Mouse (Mus musculus) right cerebral cortex, adult 2 months (tissue): ENCODE measurements at regions not wholly inside any gene's neighbourhood (a gene's known extent, or its start where the extent isn't known, plus 50 kb on each side); places are given as distances from the start of the nearest gene placed in this dataset.

Source experiments
- DNase-seq, 2 experiments: peaks; one replicate each; pipeline ENCODE4 v3.0.0; 2021 to 2022; ENCODE audit warnings: low spot score in 2 of 2

GRCm38 (mm10) chr2:61453490-61454281, 124.7 kb upstream of the Tank start:
- DNase-seq: no peak

DNA sequence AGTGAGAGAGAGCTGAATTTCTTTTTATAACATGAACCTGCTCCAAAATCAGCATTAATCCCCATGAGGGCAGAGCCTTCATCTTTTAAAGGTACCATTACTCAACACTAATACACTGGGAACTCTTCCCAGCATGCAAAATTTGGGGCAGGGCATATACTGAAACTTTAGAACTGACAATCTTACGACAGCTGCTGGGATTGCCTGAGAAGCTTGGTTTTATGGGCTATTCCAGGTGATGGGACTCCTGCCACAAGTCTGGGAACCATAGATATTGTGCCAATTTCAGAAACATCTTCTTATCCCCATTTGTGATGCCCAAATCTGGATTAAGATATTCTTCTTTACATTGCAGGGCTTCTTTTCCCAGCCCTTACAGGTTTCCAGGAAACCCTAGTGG, 125.8 kb upstream of the Tank start:
- DNase-seq: no peak

- no peak for DNase-seq
These were observed 127.7 kb upstream of the Tank start for GRCm38 (mm10) chr2:61450731-61451130.

GRCm38 (mm10) chr2:61436591-61436990, 141.8 kb upstream of the Tank start:
- DNase-seq: no peak

DNA sequence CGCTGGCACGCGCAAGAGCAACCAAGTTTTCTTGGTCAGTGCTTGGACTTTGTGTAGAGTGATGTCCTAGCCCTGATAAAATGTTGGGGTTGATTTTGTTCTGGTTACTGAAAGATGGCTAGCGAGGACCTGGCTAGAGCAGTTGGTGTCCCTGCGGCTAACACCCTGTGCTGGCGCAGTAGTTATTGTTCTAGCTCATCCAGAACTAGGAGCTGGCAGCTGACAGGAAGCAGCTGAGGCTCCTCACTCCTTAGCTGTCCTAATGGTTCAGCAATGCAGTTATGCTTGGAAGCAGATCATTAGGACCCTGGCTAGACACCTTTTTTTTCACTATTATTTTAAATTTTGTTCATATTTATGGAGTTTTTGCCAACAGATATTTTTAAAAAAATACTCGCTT, 170.5 kb upstream of the Tank start:
- DNase-seq: no peak

DNA sequence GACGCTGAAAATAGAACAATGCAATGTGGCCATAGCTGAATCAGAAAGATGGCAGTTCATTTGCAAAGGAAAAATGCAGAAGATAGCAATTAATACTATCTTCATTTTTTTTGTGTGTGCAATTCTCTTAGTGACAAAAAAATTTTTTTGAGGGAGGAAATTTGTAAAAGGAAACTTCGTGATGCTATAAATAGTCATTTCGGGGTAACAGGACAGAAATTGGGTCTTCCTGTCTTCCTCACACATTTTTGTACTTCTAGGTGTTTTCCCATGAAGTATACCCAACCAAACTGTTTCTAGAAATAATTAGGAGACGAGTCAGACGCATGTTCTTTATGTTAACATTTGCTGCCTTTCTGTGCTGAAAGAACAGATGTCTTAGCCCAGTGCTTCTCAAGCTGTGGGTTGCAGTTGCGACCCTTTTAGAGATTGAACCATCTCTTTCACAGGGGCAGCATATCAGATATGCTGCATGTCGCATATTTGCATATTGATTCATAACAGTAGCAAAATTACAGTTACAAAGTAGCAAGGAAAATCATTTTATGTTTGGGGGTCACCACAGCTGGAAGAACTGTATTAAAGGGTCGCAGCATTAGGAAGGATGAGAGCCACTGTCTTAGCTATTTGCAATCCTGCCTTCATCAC, 172.2 kb upstream of the Tank start:
- no peak for DNase-seq

DNA sequence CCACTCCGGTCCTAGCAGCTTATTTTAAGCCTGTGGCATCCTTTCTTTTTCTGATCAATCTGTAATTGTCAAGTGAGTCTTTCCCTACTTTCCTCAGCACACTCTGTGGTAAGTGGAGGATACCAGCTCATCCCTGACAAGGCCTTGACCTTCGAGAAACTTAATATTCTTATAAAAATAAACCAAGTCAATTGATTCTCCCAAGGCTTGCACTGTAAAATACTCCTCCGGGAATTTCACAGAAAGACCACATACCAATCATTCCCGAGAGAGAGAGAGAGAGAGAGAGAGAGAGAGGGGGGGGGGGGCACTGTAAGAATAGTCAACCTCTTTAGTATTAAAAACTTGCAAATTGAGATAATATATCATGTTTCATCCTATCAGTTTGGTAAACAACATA, 173.1 kb upstream of the Tank start:
- DNase-seq: no peak

- no peak for DNase-seq
These were observed 175.5 kb upstream of the Tank start for GRCm38 (mm10) chr2:61402588-61403487.

DNA sequence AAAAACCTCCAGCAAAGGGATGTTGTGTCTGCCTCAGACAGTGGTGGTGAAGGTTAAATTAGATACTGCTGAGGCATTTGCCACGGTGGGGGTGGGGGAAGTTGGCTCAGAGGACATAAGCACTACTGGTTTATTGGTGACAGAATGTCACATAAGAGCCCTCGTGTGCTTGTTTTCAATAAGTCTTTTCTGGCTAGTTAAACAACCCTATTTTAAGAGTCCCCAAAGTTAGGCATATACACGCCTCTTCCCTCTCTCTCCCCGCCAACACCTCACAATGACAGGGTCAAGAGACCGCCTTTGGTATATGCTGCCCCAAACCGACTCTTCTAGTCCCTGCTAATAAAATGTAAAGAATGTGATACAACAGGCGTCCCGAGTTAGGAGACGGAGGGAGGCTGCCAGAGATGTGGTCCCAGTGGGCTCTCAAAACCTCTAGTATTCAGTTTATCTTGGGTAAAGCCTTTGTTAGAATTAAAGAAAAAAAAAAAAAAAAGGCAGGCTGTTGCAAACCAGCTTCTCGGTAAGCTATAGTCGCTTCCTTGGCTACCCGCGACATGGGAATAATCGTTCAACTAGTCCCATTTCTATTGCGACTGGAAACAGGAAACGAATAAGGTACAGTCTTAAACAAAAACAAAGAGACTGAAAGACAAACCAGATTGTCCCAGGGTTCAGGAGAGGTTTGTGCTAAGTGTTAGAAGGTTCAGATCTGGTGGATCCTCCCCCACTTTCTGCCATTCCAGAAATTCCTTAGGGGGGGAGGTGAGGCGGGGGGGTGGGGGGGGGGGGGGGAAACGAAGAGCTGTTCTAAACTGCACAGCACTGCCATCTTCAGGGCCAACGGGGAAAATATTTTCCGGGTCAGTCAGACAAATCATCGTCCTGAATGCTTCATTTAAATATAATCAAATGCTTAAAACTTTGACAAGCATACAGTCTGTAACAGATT, 176.5 kb upstream of the Tank start:
- peak; percentile 67 to 71 for DNase-seq

GRCm38 (mm10) chr2:61398633-61399032, 179.8 kb upstream of the Tank start:
- DNase-seq: no peak

GRCm38 (mm10) chr2:61389622-61390021, 188.8 kb upstream of the Tank start:
- no peak for DNase-seq

GRCm38 (mm10) chr2:61389207-61389606, 189.2 kb upstream of the Tank start:
- no peak for DNase-seq

GRCm38 (mm10) chr2:61387561-61387960, 190.8 kb upstream of the Tank start:
- DNase-seq: no peak

- no peak for DNase-seq
These were observed 191.4 kb upstream of the Tank start for GRCm38 (mm10) chr2:61386966-61387365.

DNA sequence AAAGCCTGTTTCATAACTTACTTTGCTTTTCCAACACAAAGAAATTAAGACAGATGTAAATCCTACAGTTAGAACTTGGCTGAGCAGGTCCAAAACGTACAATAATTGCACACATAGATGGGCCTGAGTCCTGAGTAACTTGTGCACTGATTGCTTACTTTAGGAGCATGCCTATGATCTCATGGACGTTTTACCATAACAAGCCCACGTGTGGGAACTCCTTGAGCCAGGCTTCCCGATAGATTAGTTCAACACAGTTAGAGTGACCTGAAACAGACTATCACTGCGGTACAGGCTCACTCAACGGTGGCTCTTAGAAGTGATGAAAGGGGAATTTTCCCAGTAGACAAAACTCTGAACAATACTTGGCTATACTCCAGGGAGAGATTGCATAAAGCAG, 193.9 kb upstream of the Tank start:
- DNase-seq: no peak

GRCm38 (mm10) chr2:61383744-61384295, 194.6 kb upstream of the Tank start:
- no peak for DNase-seq

DNA sequence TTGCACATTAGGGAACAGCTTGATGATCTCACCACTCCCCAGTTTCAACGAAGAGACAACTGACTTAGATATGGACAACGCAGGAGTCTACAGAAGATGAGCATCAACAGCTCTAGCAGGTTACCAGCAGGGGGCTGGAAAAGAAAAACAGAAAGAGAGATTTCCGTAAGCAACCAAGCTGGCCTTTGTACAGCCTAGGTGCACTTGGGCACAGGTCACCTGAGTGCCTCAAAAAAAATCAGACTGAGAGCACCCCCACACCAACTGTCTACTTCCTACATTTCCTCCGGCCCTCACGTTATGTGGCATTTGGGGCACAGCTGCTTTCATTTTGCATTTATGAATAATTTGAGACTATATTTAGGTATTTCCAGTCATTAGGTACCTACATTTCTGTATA, 199.3 kb upstream of the Tank start:
- DNase-seq: no peak

- DNase-seq: no peak
These were observed 200.1 kb upstream of the Tank start for GRCm38 (mm10) chr2:61378297-61378696.

DNA sequence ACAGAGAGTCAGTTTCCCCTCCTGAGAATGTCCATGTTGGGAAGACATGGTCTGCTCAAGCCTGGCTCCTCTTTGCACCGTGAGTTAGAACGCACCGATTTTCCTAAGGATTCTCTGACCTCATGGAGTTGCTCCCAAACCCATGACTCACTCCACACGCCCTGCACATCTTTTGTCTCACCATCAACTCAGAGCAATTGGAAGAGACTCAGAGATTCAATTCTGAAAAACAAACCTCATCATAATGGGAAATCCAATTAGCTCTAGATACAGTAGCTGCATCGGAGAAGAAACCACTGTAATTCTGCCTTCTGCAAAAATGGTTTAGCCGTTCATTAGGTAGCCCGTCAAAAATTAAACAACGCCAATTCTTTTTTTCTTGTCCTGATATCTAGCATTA, 200.6 kb upstream of the Tank start:
- DNase-seq: no peak

DNA sequence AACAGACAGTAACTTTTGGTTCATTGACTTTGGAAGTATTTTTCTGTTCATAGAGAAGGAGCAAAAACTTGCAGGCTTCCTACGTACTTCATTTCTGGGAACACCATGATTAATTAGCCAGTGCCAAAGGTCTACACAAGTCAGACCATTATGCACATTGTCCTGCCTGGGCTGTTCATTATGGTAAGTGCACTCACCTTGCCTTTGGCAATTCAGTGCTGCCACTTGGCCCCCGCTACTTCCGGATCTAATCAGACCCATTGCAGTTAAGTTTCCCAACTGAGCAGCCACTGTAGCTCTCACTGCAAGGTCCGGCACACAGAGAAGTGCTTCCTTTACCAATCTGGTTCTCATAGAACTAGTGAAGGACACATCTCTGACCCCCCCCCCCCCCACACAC, 215.8 kb upstream of the Tank start:
- no peak for DNase-seq

DNA sequence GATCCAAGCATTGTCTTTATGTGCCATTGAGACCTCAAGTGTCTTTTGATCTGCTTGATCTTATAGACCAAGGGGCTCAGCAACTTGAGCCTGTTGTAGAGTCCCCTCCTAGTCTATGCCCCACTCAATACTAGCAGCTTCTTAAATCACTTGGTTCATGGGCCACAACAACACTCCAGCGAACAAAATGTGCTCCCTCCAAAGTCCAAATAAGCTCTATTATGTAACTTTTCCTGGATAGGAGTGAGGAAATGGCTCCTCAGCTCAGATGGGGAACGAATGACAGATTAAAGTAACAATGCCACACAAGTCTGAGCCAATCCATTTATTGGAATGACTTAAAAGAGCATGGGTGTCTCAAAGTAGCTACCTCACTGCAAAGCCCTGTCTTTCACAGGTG, 217.0 kb upstream of the Tank start:
- no peak for DNase-seq
